Mouse (Mus musculus): ENCODE data around the gene Clec4g. TPM values are rescaled to one million over a fixed set of nuclear protein-coding genes. Genes with fewer than 3 reads are reported as not detected.
A peak's percentile ranks its signal among the peaks of the same experiment; 100 is the strongest.
"Not testable (repeated sequence)": the region's sequence is repeated elsewhere in the genome, so short reads cannot be mapped to it uniquely, and the experiment has no call there.

Gene Clec4g
- 100 and 133 TPM in 2 replicates for total RNA-seq (2014; rRNA removed)
- 48.9 and 57.7 TPM in 2 replicates for polyA plus RNA-seq (2012; rRNA removed)

- Histone ChIP-seq H3K27me3 (ENCODE audit: control insufficient read depth, insufficient read depth, low read length) (no peaks in the 10 kb centered on the region), H3K36me3 (ENCODE audit: control insufficient read depth, insufficient read depth, low read length) (peaks cover 5% of the 10 kb centered on the region; the same call in 1 of the 2 replicates), H3K27ac (replicated peaks; ENCODE audit: insufficient read depth, low read depth, low read length) (peak within 1 kb of the TSS; percentile 95), H3K79me2 (ENCODE audit: control insufficient read depth, insufficient read depth, low read length) (no peaks in the 10 kb centered on the region), H3K4me3 (ENCODE audit: insufficient read depth, low read depth, low read length) (peak within 1 kb of the TSS; percentile 56), H3K4me1 (ENCODE audit: control insufficient read depth, insufficient read depth, low read length) (0 out of 2 replicates have a peak, but pooled peaks cover 3% of the 10 kb centered on the region), H3K9ac (ENCODE audit: low read depth, low read length) (peak within 1 kb of the TSS; percentile 82)
- WGBS = 59% methylated on average over 5 of the region's 5 CpGs
- DNase-seq (ENCODE audit: extremely low read depth, low read depth, low spot score) = no peak
- TF ChIP-seq POLR2A (IDR thresholded peaks at IDR 0.05; ENCODE audit: extremely low read depth, insufficient read depth, low read length) (no peak), CTCF (IDR thresholded peaks at IDR 0.05; ENCODE audit: low read depth, low read length) (no peak)
These were observed at the start of gene Clec4g for GRCm38 (mm10) chr8:3720551-3720950. Gene Clec4g (minus strand): TSS chr8:3720651.

- not testable (repeated sequence) for H3K4me3 ChIP-seq (ENCODE audit: insufficient read depth, low read depth, low read length); DNase-seq (ENCODE audit: extremely low read depth, low read depth, low spot score); H3K27me3 ChIP-seq (ENCODE audit: control insufficient read depth, insufficient read depth, low read length); H3K36me3 ChIP-seq (ENCODE audit: control insufficient read depth, insufficient read depth, low read length); H3K27ac ChIP-seq (replicated peaks; ENCODE audit: insufficient read depth, low read depth, low read length); H3K4me1 ChIP-seq (ENCODE audit: control insufficient read depth, insufficient read depth, low read length); H3K9ac ChIP-seq (ENCODE audit: low read depth, low read length); H3K79me2 ChIP-seq (ENCODE audit: control insufficient read depth, insufficient read depth, low read length)
- 77% methylated on average over 5 of the region's 5 CpGs for WGBS
These were observed 48.2 kb upstream of the Clec4g start for GRCm38 (mm10) chr8:3768641-3769040.

GRCm38 (mm10) chr8:3754261-3754850, 33.9 kb upstream of the Clec4g start:
- H3K9ac ChIP-seq (ENCODE audit: low read depth, low read length) = no peak overlapping the region
- no peak overlapping the region for H3K4me3 ChIP-seq (ENCODE audit: insufficient read depth, low read depth, low read length)
- no peaks in the 10 kb centered on the region for H3K79me2 ChIP-seq (ENCODE audit: control insufficient read depth, insufficient read depth, low read length)
- H3K4me1 ChIP-seq (ENCODE audit: control insufficient read depth, insufficient read depth, low read length) = no peaks in the 10 kb centered on the region
- H3K27me3 ChIP-seq (ENCODE audit: control insufficient read depth, insufficient read depth, low read length) = no peaks in the 10 kb centered on the region
- WGBS = 77% methylated on average over 18 of the region's 18 CpGs
- no peak overlapping the region for H3K27ac ChIP-seq (replicated peaks; ENCODE audit: insufficient read depth, low read depth, low read length)
- DNase-seq (ENCODE audit: extremely low read depth, low read depth, low spot score) = peak; percentile 79
- TF ChIP-seq CTCF (IDR thresholded peaks at IDR 0.05; ENCODE audit: low read depth, low read length) (no peak), POLR2A (IDR thresholded peaks at IDR 0.05; ENCODE audit: extremely low read depth, insufficient read depth, low read length) (no peak)
- H3K36me3 ChIP-seq (ENCODE audit: control insufficient read depth, insufficient read depth, low read length) = no peaks in the 10 kb centered on the region

GRCm38 (mm10) chr8:3748761-3749160, 28.3 kb upstream of the Clec4g start, which contains the start of gene Cd209a:
Gene Cd209a (minus strand): TSS chr8:3748984.
- Histone ChIP-seq H3K9ac (ENCODE audit: low read depth, low read length) (no peak within 1 kb of the TSS), H3K4me3 (ENCODE audit: insufficient read depth, low read depth, low read length) (no peak within 1 kb of the TSS), H3K36me3 (ENCODE audit: control insufficient read depth, insufficient read depth, low read length) (no peaks in the 10 kb centered on the region), H3K4me1 (ENCODE audit: control insufficient read depth, insufficient read depth, low read length) (no peaks in the 10 kb centered on the region), H3K27ac (replicated peaks; ENCODE audit: insufficient read depth, low read depth, low read length) (no peak within 1 kb of the TSS), H3K27me3 (ENCODE audit: control insufficient read depth, insufficient read depth, low read length) (no peaks in the 10 kb centered on the region), H3K79me2 (ENCODE audit: control insufficient read depth, insufficient read depth, low read length) (no peaks in the 10 kb centered on the region)
- no peak for DNase-seq (ENCODE audit: extremely low read depth, low read depth, low spot score)
- WGBS = 82% methylated on average over 4 of the region's 4 CpGs
- no peak for TF ChIP-seq CTCF (IDR thresholded peaks at IDR 0.05; ENCODE audit: low read depth, low read length)
- TF ChIP-seq POLR2A (IDR thresholded peaks at IDR 0.05; ENCODE audit: extremely low read depth, insufficient read depth, low read length) = no peak

GRCm38 (mm10) chr8:3736947-3737346, 16.5 kb upstream of the Clec4g start:
- Histone ChIP-seq H3K27ac (replicated peaks; ENCODE audit: insufficient read depth, low read depth, low read length) (no peak overlapping the region; the same call in 1 of the 2 replicates), H3K4me1 (ENCODE audit: control insufficient read depth, insufficient read depth, low read length) (peaks cover 4% of the 10 kb centered on the region; the same call in 1 of the 2 replicates), H3K36me3 (ENCODE audit: control insufficient read depth, insufficient read depth, low read length) (no peaks in the 10 kb centered on the region), H3K27me3 (ENCODE audit: control insufficient read depth, insufficient read depth, low read length) (no peaks in the 10 kb centered on the region), H3K79me2 (ENCODE audit: control insufficient read depth, insufficient read depth, low read length) (no peaks in the 10 kb centered on the region), H3K9ac (ENCODE audit: low read depth, low read length) (no peak overlapping the region), H3K4me3 (ENCODE audit: insufficient read depth, low read depth, low read length) (no peak overlapping the region)
- DNase-seq (ENCODE audit: extremely low read depth, low read depth, low spot score) = peak; percentile 31
- TF ChIP-seq CTCF (IDR thresholded peaks at IDR 0.05; ENCODE audit: low read depth, low read length) = no peak
- 70% methylated on average over 2 of the region's 2 CpGs for WGBS

- 96% methylated on average over 2 of the region's 2 CpGs for whole genome bisulfite sequencing
- DNase-seq (ENCODE audit: extremely low read depth, low read depth, low spot score) = no peak
- no peaks in the 10 kb centered on the region for H3K79me2 ChIP-seq (ENCODE audit: control insufficient read depth, insufficient read depth, low read length)
- H3K27ac ChIP-seq (replicated peaks; ENCODE audit: insufficient read depth, low read depth, low read length) = no peak overlapping the region
- H3K36me3 ChIP-seq (ENCODE audit: control insufficient read depth, insufficient read depth, low read length) = no peaks in the 10 kb centered on the region
- TF ChIP-seq CTCF (IDR thresholded peaks at IDR 0.05; ENCODE audit: low read depth, low read length) = no peak
- no peak for TF ChIP-seq POLR2A (IDR thresholded peaks at IDR 0.05; ENCODE audit: extremely low read depth, insufficient read depth, low read length)
- H3K4me1 ChIP-seq (ENCODE audit: control insufficient read depth, insufficient read depth, low read length) = peaks cover 4% of the 10 kb centered on the region; the same call in 1 of the 2 replicates
- H3K4me3 ChIP-seq (ENCODE audit: insufficient read depth, low read depth, low read length) = no peak overlapping the region
- no peaks in the 10 kb centered on the region for H3K27me3 ChIP-seq (ENCODE audit: control insufficient read depth, insufficient read depth, low read length)
- H3K9ac ChIP-seq (ENCODE audit: low read depth, low read length) = no peak overlapping the region
These were observed 15.1 kb upstream of the Clec4g start for GRCm38 (mm10) chr8:3735599-3735998.

Data from liver, adult 2 months (tissue).